Mouse (Mus musculus): ENCODE data around the gene Grifin. TPM values are rescaled to one million over a fixed set of nuclear protein-coding genes. Genes with fewer than 3 reads are reported as not detected.

Grifin gene
- polyA plus RNA-seq, 1 experiment, result 2.7 TPM

GRCm38 (mm10) chr5:140521196-140521595 lies 43.7 kb downstream of the Grifin start:
- Histone ChIP-seq H3K27ac (ENCODE audit: control insufficient read depth, insufficient read depth, low read length) (no peak overlapping the region), H3K4me3 (ENCODE audit: control insufficient read depth, insufficient read depth, low read length) (no peak overlapping the region), H3K4me1 (replicated peaks; ENCODE audit: control insufficient read depth, insufficient read depth, low read length) (peaks cover 14% of the 10 kb centered on the region), H3K36me3 (ENCODE audit: control insufficient read depth, insufficient read depth, low read length) (peaks cover 9% of the 10 kb centered on the region), H3K27me3 (ENCODE audit: control insufficient read depth, insufficient read depth, low read length) (no peaks in the 10 kb centered on the region)
- no peak for DNase-seq
- 77% methylated on average over 1 of the region's 1 CpGs for WGBS
- TF ChIP-seq POLR2A (IDR thresholded peaks at IDR 0.05; ENCODE audit: control insufficient read depth, extremely low read depth, insufficient read depth, low read length, poor library complexity) (no peak), CTCF (IDR thresholded peaks at IDR 0.05; ENCODE audit: borderline replicate concordance, control insufficient read depth, extremely low read depth, insufficient read depth, low read length, poor library complexity) (no peak)

GRCm38 (mm10) chr5:140517921-140518230 lies 47.0 kb downstream of the Grifin start:
- H3K36me3 ChIP-seq (ENCODE audit: control insufficient read depth, insufficient read depth, low read length), result no peaks in the 10 kb centered on the region
- H3K27me3 ChIP-seq (ENCODE audit: control insufficient read depth, insufficient read depth, low read length), result no peaks in the 10 kb centered on the region
- H3K4me3 ChIP-seq (ENCODE audit: control insufficient read depth, insufficient read depth, low read length), result no peak overlapping the region
- H3K27ac ChIP-seq (ENCODE audit: control insufficient read depth, insufficient read depth, low read length), result no peak overlapping the region
- no peak for DNase-seq
- TF ChIP-seq CTCF (IDR thresholded peaks at IDR 0.05; ENCODE audit: borderline replicate concordance, control insufficient read depth, extremely low read depth, insufficient read depth, low read length, poor library complexity), result no peak
- peaks cover 31% of the 10 kb centered on the region for H3K4me1 ChIP-seq (replicated peaks; ENCODE audit: control insufficient read depth, insufficient read depth, low read length)
- 20% methylated on average over 4 of the region's 4 CpGs for WGBS

GRCm38 (mm10) chr5:140517159-140517920 lies 47.5 kb downstream of the Grifin start:
- no peaks in the 10 kb centered on the region for H3K36me3 ChIP-seq (ENCODE audit: control insufficient read depth, insufficient read depth, low read length)
- H3K4me3 ChIP-seq (ENCODE audit: control insufficient read depth, insufficient read depth, low read length), result no peak overlapping the region
- 56% methylated on average over 21 of the region's 21 CpGs for WGBS
- peaks cover 31% of the 10 kb centered on the region for H3K4me1 ChIP-seq (replicated peaks; ENCODE audit: control insufficient read depth, insufficient read depth, low read length)
- no peaks in the 10 kb centered on the region for H3K27me3 ChIP-seq (ENCODE audit: control insufficient read depth, insufficient read depth, low read length)
- no peak overlapping the region for H3K27ac ChIP-seq (ENCODE audit: control insufficient read depth, insufficient read depth, low read length)
- no peak for DNase-seq
- TF ChIP-seq CTCF (IDR thresholded peaks at IDR 0.05; ENCODE audit: borderline replicate concordance, control insufficient read depth, extremely low read depth, insufficient read depth, low read length, poor library complexity) (no peak), POLR2A (IDR thresholded peaks at IDR 0.05; ENCODE audit: control insufficient read depth, extremely low read depth, insufficient read depth, low read length, poor library complexity) (no peak)

GRCm38 (mm10) chr5:140514799-140515486 lies 49.9 kb downstream of the Grifin start:
- 25% methylated on average over 7 of the region's 7 CpGs for WGBS
- TF ChIP-seq CTCF (IDR thresholded peaks at IDR 0.05; ENCODE audit: borderline replicate concordance, control insufficient read depth, extremely low read depth, insufficient read depth, low read length, poor library complexity) (no peak), POLR2A (IDR thresholded peaks at IDR 0.05; ENCODE audit: control insufficient read depth, extremely low read depth, insufficient read depth, low read length, poor library complexity) (no peak)
- no peak for DNase-seq
- peaks cover 39% of the 10 kb centered on the region for H3K4me1 ChIP-seq (replicated peaks; ENCODE audit: control insufficient read depth, insufficient read depth, low read length)
- H3K4me3 ChIP-seq (ENCODE audit: control insufficient read depth, insufficient read depth, low read length), result no peak overlapping the region
- no peak overlapping the region for H3K27ac ChIP-seq (ENCODE audit: control insufficient read depth, insufficient read depth, low read length)
- no peaks in the 10 kb centered on the region for H3K36me3 ChIP-seq (ENCODE audit: control insufficient read depth, insufficient read depth, low read length)
- no peaks in the 10 kb centered on the region for H3K27me3 ChIP-seq (ENCODE audit: control insufficient read depth, insufficient read depth, low read length)

GRCm38 (mm10) chr5:140513921-140514320 lies 51.0 kb downstream of the Grifin start:
- H3K27me3 ChIP-seq (ENCODE audit: control insufficient read depth, insufficient read depth, low read length), result no peaks in the 10 kb centered on the region
- no peak overlapping the region for H3K4me3 ChIP-seq (ENCODE audit: control insufficient read depth, insufficient read depth, low read length)
- 73% methylated on average over 8 of the region's 8 CpGs for WGBS
- H3K36me3 ChIP-seq (ENCODE audit: control insufficient read depth, insufficient read depth, low read length), result no peaks in the 10 kb centered on the region
- H3K27ac ChIP-seq (ENCODE audit: control insufficient read depth, insufficient read depth, low read length), result no peak overlapping the region
- TF ChIP-seq POLR2A (IDR thresholded peaks at IDR 0.05; ENCODE audit: control insufficient read depth, extremely low read depth, insufficient read depth, low read length, poor library complexity), result no peak
- TF ChIP-seq CTCF (IDR thresholded peaks at IDR 0.05; ENCODE audit: borderline replicate concordance, control insufficient read depth, extremely low read depth, insufficient read depth, low read length, poor library complexity), result no peak
- no peak for DNase-seq
- H3K4me1 ChIP-seq (replicated peaks; ENCODE audit: control insufficient read depth, insufficient read depth, low read length), result peaks cover 47% of the 10 kb centered on the region

Other genes with a start within 250 kb of the Grifin start
- 197 and 252 TPM in 2 replicates for gene Mad1l1, start 243.5 kb downstream of the Grifin start, polyA plus RNA-seq (2012; rRNA removed)
- gene Nudt1, start 243.4 kb downstream of the Grifin start, polyA plus RNA-seq (2012; rRNA removed), result 23.3 and 25.0 TPM in 2 replicates
- gene Mrm2, start 233.2 kb downstream of the Grifin start, polyA plus RNA-seq (2012; rRNA removed), result 9.0 and 10.0 TPM in 2 replicates
- gene Snx8, start 175.8 kb downstream of the Grifin start, polyA plus RNA-seq (2012; rRNA removed), result 12.4 and 14.7 TPM in 2 replicates
- 114 and 121 TPM in 2 replicates for gene Eif3b, start 145.7 kb downstream of the Grifin start, polyA plus RNA-seq (2012; rRNA removed)
- gene Gm4869, start 119.4 kb downstream of the Grifin start, polyA plus RNA-seq (2012; rRNA removed), result 0.05 and 0.22 TPM in 2 replicates
- 24.0 and 28.7 TPM in 2 replicates for gene Chst12, start 59.5 kb downstream of the Grifin start, polyA plus RNA-seq (2012; rRNA removed)
- gene Lfng, start 42.2 kb upstream of the Grifin start, polyA plus RNA-seq (2012; rRNA removed), result 141 and 171 TPM in 2 replicates
- gene Ttyh3, start 84.0 kb upstream of the Grifin start, polyA plus RNA-seq (2012; rRNA removed), result 139 and 177 TPM in 2 replicates
- 30.0 and 31.5 TPM in 2 replicates for gene Iqce, start 137.3 kb upstream of the Grifin start, polyA plus RNA-seq (2012; rRNA removed)
- gene Brat1, start 139.9 kb upstream of the Grifin start, polyA plus RNA-seq (2012; rRNA removed), result 65.1 and 69.1 TPM in 2 replicates
- gene Amz1, start 159.1 kb upstream of the Grifin start, polyA plus RNA-seq (2012; rRNA removed), result 10.6 and 13.7 TPM in 2 replicates

Data from thymus, adult 2 months (tissue).